Mouse (Mus musculus) brown adipose tissue, adult 24 weeks (tissue): ENCODE measurements around the gene Dnpep. TPM values are rescaled to one million over a fixed set of nuclear protein-coding genes. Genes with fewer than 3 reads are reported as not detected.

ENCODE experiments used
- H3K27ac ChIP-seq: fragments of 200-500 bp; replicated peaks from 2 replicates; pipeline ENCODE4 v1.5.1; 2012; ENCODE audit warnings: low read depth, mild to moderate bottlenecking, low read length
- H3K4me1 ChIP-seq: fragments of 200-500 bp; 2 replicates; pipeline ENCODE4 v1.6.1; 2012; ENCODE audit warnings: low read length, mixed read lengths; ENCODE audit not compliant: control insufficient read depth, insufficient read depth, insufficient read length
- H3K4me3 ChIP-seq: fragments of 200-500 bp; 2 replicates; pipeline ENCODE4 v1.5.1; 2012; ENCODE audit warnings: low read depth, mild to moderate bottlenecking, low read length, moderate library complexity; ENCODE audit not compliant: insufficient read depth
- polyA plus RNA-seq: library from polyadenylated mRNA; stranded (reverse); fragments of >200 nt; gene quantifications from 2 replicates; pipeline ENCODE4 v1.2.4, GENCODE M21; 2012; ENCODE audit not compliant: missing spikeins, insufficient read depth, insufficient read length

The Dnpep gene
- polyA plus RNA-seq, 1 experiment: 86.4 TPM

DNA sequence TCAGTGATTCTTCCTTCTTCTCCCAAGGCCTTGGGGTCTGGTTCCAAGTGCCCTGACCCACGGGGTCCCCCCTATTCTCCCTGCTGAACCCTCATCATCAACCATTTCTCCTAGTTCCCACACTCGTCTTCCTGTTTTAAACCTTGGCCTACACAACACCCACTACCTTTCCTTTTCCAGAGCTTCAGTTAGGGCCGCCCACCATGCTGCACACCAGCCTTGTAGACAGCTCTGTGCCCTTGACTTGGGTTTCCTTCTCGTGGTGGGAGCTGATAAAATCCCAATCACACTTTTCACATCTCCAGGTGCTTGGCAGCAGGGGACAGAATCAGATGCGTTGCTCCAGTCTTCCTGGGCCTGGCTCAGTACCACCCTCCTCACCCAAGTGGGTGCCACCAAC lies 23.5 kb downstream of the Dnpep start:
- Histone ChIP-seq H3K4me3 (no peak overlapping the region), H3K4me1 (no peaks in the 10 kb centered on the region), H3K27ac (no peak overlapping the region)

DNA sequence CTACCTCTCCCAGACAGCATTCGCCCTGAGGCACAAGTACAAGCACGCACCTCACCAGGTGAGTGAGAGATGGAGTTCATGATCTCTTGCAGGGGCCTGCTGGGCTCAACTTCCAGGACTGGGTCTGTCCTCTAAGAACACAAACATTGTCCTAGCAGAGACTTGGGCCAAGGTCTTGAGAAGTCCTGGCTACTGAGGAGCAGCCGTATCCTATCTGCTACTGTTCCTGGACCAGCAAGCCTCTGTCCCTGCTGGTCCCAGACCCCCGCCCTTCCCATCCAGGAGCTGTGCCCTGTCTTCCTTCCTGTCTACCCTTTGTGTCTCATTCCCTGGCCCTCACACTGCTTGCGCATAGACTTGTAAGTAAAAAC lies 24.5 kb downstream of the Dnpep start:
- Histone ChIP-seq H3K4me3 (no peak overlapping the region), H3K27ac (no peak overlapping the region), H3K4me1 (no peaks in the 10 kb centered on the region)

DNA sequence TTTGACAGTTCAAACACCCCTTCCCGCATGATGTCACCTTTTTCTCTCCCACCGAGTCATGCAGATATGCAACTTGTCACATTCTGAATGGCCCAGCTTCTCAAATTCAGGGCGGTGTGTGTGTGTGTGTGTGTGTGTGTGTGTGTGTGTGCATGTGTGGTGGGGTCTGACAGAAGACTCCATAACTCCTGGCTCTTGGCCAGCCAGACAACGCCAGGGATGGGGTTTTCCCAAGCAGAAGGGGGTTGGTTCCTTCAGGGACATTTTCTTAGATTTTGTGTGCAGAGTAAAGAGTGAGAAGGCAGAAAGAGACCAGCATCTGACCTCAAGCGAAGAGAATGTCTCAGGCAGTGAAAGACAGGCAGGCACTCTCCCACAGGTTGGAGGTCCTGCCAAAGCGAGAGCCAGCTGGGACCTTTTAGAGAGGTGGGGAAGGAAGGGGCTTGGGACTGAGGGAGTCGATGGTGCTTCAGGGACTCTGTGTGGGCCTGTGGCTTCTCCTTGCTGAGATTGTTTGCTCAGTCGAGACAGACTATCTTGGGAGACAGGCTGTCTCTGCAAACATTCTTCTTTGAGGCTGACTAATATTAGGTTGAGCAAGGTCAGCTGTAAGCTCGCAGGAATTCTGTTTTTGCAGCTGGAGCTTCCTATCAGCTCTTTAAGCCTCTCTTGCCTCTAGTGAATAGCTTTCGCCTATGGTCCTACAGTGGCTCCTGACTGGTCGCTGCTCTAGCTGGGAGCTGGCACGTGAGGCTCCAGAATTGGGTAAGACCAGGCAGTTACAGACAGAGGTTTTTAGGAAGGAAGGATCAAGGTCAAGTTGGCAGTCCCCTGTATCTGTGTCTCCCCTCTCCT lies 25.1 kb downstream of the Dnpep start:
- Histone ChIP-seq H3K4me3 (no peak overlapping the region), H3K27ac (no peak overlapping the region), H3K4me1 (no peaks in the 10 kb centered on the region)

DNA sequence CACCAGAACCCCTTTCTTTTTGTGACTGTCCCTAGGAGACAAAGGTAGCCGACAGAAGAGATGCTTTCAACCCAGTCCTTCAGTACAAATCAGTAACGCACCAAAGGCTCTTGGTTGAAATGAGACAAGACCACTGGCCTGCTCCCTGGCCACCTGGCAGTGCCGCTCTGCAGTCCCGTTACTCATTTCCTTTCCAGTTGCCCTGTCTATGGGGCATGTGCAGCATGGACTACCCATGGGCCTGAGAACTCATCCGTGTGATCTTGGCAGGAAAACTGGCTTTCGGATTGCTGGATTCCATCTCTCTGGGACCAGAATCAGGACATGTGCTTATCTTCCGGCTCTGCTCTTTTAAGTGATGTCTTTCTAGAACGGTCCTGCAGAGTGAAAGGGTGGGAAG lies 26.5 kb downstream of the Dnpep start:
- Histone ChIP-seq H3K4me1 (no peaks in the 10 kb centered on the region), H3K27ac (no peak overlapping the region), H3K4me3 (no peak overlapping the region)

DNA sequence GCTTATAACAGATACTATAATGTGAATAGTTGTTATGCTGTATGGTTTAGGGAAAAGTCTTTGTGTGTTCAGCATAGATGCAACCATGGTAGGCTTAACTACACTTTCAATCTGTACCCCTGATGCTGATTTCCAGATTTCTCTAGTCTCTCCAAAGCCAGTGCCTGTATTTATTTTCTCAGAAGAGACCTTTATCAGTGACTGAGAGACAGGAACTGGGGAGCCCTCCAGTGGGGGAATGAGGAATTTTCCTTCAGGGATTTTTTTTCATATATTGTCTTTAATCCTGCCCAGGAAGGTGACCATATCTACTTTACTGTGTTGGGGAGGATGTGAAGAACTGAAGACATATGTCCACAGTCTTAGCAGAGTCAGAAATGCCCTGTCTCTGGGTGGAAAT lies 27.2 kb downstream of the Dnpep start:
- no peak overlapping the region for H3K4me3 ChIP-seq
- H3K4me1 ChIP-seq: no peaks in the 10 kb centered on the region
- no peak overlapping the region for H3K27ac ChIP-seq

DNA sequence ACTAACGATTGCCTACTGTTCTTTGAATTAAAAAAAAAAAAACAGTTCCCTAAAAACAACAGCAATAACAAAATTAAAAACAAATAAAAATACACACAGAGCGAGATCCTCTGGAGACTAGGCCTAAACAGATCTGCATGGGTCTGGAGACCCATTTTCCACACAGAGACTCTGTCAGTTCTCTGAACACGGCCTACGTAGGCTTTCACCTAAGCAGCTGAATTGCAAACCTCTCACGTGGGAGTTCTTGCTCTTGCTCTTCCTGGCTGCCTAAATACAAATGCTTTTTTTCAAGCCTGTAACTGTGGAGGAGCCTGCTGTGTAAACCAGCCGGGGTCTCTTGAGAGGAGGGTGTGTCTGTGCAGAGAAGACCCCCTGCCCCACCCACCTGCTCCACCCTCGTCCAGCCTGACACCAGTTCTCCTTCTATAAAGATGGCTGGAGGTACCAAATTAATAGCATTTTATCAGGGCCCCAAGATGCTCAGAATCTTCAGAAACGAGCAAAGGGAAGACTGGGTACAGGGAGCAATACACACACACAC lies 27.8 kb downstream of the Dnpep start:
- Histone ChIP-seq H3K4me3 (no peak overlapping the region), H3K27ac (no peak overlapping the region), H3K4me1 (no peaks in the 10 kb centered on the region)

DNA sequence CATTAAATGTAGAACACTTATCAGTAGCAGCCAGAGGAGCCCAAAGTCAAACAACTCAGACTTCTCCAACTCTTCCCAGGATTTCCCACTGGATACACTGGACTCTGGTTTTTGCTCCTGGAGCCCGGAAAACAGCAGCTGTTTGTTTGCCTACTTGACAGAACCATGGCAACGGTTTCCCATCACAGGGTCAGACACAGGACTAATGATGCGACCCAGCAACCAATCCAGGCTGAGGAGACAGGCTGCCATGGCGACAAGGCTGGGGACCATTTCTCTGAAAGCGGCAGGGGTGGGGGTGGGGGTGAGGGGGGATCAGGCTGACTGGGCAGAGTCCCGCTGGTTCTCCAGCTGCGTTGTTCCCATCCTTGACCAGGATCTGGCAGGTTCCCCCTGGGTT lies 28.4 kb downstream of the Dnpep start:
- Histone ChIP-seq H3K4me3 (no peak overlapping the region), H3K27ac (no peak overlapping the region)

DNA sequence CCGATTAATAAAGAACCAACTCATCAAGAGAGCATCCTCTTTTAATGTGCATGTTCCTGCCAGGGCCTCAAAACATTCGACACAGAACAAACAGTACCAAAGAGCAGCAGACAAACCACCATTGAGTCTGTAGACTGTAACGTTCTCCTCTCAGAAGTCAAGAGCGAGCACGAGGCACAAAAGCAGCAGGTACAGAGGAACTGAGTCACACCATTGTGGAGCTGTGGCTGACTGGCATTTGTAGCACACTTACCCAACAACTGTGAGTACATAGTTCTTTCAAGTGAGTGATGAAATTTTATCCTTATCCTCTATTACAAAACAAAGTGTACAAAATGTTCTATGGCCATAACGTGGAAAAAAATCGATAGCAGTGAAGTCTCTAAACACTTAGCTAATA lies 32.9 kb downstream of the Dnpep start:
- Histone ChIP-seq H3K27ac (no peak overlapping the region), H3K4me1 (no peaks in the 10 kb centered on the region), H3K4me3 (no peak overlapping the region)

More for the DNA sequence above, 28.4 kb downstream of the Dnpep start:
- no peaks in the 10 kb centered on the region for H3K4me1 ChIP-seq

DNA sequence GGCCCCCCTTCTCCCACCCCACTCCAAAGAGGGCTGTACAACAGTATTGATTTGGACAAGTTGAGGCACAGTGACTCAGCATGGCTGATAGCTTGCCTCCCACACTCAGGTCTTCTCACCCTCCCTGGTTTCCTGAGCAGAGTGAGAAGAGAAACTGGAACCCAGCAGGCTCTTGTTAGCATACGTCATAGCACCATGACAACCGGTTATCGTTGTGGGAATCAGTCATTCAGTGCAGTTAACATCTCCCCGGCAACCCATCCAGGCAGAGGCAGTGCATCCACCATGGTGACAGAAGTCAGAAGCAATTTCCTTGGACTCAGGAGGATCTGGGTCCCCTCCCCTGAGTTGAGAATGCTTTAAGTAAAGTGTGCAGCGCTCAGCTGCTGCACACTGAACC lies 34.8 kb downstream of the Dnpep start:
- H3K27ac ChIP-seq: no peak overlapping the region
- H3K4me3 ChIP-seq: no peak overlapping the region
- no peaks in the 10 kb centered on the region for H3K4me1 ChIP-seq

DNA sequence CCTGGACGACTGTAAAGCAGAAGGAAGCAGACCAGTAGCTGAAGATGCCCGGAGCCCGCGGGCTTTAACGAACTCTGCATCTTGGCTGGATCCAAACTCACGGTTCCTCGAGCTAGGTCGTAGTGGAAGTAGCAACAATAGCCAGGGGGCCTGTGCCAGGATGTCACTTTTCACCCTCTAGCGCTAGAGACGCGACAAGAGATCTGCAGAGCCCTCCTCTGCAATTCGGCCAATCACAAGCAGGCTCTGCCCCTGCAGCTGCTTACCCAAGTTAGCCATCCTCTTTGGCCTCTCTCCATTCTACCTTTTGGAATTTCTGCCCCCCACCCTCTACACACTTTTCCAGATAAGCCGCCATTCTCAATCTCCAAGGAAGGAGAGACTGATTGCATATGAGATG lies 39.6 kb downstream of the Dnpep start, which contains the start of gene Resp18:
Resp18 (minus strand) TSS at position 188 of the 400 bp plus-strand sequence.
- Histone ChIP-seq H3K4me1 (no peaks in the 10 kb centered on the region), H3K4me3 (no peak within 1 kb of the TSS), H3K27ac (no peak within 1 kb of the TSS)

DNA sequence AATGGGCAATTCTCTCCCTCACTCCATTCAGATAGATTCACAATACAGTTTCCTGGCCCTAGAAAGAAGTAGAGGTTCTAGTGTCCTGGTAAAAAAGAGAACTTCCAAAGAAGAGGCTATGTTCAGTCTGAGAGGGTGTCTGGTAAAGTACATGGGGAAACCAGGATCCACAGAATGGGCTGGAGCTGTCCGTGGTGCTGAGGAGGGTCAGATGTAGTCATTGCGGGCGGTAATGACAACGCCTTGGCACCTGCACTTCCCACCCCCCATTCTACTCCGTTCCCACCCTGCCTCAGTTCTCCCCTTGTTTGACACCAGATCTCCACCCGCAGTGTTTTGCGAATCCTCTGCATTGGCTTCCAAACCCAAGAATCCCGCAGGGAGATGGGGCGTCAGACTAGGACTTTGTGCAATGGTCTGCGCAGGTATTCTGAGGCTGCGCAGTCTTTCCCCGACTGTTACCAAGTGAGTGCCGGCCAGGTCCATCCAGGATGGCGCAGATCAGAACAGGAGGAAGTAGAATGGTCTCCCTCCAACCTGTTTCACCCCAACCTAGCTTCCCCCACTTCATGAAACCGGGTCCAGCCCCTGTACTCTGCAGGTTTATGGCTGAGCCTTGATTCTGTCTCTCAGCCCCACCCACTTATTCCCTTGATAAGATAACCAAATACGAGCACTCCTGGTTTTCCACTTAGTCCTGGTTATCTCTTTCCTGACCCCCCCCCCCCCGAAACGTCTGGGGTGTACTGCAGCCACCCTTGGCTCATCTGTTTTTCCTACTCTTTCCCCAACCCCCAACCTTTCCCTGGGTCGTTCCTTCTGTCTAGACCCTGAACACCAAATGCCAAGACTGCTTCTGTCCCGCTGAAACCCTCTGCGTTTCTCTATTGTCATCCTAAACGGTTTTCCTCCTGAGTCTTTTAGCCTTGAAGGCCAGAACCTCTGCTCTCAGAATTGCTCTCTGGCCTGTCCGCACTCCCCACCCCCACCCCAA lies 40.3 kb downstream of the Dnpep start:
- Histone ChIP-seq H3K4me1 (no peaks in the 10 kb centered on the region), H3K27ac (no peak overlapping the region), H3K4me3 (no peak overlapping the region)

DNA sequence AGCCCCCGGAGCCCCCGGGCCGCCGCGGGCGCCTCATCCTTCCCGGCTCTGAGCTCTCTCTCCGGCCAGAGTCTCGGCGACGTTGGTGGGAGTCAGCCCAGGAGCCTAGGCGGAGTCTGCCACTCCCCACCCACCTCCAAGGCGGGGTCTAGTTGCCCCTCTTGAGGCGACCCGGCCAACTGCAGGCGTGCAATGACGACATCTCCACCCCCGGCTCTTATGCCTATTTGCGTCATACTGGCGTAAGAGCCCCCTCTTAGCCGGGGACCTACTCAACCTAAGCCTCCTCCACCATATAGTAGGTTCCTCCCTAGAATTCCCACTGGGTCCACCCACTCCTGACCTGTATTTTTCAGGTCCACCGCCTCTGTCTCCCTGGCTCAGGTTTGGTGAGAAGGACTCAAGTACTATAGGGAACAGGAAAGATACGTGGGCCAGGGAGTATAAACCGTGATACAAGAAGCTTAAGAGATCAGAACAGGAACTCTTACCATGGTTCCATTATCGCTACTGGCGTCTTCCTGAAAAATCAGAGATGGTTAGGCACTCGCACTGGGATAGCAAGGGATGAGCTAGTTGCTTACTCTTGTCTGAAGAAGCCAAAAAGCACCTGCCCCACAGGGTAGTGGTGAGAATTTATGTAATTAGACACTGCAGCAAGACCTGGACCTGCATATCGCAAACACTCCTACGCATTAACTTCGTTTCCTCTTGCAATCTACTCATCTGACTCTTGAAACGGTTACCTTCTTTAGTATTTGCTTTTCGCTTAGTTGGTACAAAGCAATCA lies 53.5 kb downstream of the Dnpep start, which contains the start of gene Ptprn:
Ptprn (minus strand) TSS at position 412 of the 790 bp plus-strand sequence.
- no peak within 1 kb of the TSS for H3K4me3 ChIP-seq
- H3K4me1 ChIP-seq: no peaks in the 10 kb centered on the region
- H3K27ac ChIP-seq: no peak within 1 kb of the TSS

DNA sequence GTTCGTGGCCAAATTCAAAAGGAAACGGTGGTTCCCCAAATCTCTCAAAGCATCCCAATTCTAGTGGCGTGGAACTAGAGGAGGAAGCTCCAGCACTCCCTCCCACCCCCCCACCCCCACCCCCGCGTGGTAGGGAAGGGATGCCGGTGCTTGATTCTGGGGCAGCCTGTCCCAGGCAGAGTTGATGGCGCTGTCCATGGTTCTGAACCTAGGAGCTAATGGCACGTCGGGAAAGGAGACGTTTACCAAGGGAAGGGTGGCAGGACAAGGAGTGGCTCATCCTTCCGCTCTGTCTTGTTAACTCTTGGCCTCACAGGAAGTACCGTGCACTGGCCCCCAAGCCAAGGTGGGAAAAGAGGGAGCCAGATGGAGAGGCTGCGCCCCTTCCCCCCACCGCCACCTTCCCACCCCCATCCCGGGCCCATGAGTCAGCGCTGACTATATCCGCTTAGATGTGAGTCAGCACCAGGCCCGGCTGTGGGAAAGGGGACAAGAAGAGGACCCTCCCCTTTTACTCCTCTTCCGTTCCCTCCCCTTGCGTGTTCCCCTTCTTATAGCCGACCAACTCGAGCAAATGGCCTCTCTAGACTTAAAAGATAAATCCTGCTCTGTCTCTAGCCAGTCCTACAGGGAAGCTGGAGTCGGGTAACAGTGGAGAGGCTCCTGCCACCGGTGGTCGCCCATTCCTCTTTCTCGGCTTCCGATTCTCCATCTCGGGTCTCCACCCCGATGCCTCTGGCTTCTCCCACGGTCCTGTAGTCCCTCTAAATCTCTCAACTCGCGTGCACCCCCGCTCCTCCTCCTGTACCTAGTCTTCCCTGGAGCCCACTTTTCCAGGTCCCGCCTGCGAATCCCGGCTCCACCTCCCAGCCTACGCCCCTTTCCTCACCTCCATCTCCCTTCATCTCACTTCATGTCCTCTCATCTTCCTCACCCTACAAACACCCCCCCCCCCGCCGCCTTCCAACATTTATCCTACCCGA lies 54.5 kb downstream of the Dnpep start:
- no peaks in the 10 kb centered on the region for H3K4me1 ChIP-seq
- H3K4me3 ChIP-seq: no peak overlapping the region
- H3K27ac ChIP-seq: no peak overlapping the region

DNA sequence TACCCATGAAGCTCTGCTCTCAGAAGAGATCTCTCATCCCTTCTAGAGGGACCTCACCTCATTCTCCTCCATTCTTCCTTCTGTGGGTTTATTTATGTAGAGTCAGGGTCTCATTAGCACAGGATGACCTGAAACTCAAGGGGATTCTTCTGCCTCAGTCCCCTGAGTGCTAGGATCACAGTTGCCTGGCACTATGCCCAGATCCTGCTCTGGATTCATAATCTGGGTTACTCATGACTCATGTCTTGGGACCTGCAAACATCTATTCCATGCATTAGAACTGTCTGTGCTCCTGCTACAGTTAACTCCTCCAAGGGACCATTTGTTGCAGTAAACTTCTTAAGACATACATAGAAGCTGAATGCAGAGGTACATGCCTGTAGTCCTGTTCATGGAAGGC lies 56.5 kb downstream of the Dnpep start:
- H3K4me1 ChIP-seq: no peaks in the 10 kb centered on the region
- no peak overlapping the region for H3K4me3 ChIP-seq
- H3K27ac ChIP-seq: no peak overlapping the region
